Mouse (Mus musculus) heart, embryonic 12.5 days (tissue): ENCODE measurements at regions not wholly inside any gene's neighbourhood (a gene's known extent, or its start where the extent isn't known, plus 50 kb on each side); places are given as distances from the start of the nearest gene placed in this dataset.

ENCODE experiments used
- ATAC-seq: fragments of 200-750 bp; cut with Nextera tagmentation; 2 replicates; pipeline ENCODE4 v1.8.0; 2017; ENCODE audit warnings: moderate TSS enrichment, moderate library complexity; ENCODE audit not compliant: insufficient number of reproducible peaks, low FRiP score
- H3K27ac ChIP-seq: fragments of 300-500 bp; sonication (generic); 2 replicates; pipeline ENCODE4 v1.5.1; 2016; ENCODE audit warnings: mild to moderate bottlenecking, moderate library complexity; ENCODE audit not compliant: poor library complexity, severe bottlenecking
- H3K27me3 ChIP-seq: fragments of 300-500 bp; sonication (generic); replicated peaks from 2 replicates; pipeline ENCODE4 v1.6.1; 2016; ENCODE audit warnings: mild to moderate bottlenecking, moderate library complexity
- H3K36me3 ChIP-seq: fragments of 300-500 bp; sonication (generic); 2 replicates; pipeline ENCODE4 v1.6.1; 2016; ENCODE audit warnings: mild to moderate bottlenecking, moderate library complexity
- H3K4me1 ChIP-seq: fragments of 300-500 bp; sonication (generic); replicated peaks from 2 replicates; pipeline ENCODE4 v1.6.1; 2016; ENCODE audit warnings: mild to moderate bottlenecking
- H3K4me2 ChIP-seq: fragments of 300-500 bp; sonication (generic); 2 replicates; pipeline ENCODE4 v1.6.1; 2016; ENCODE audit warnings: mild to moderate bottlenecking, moderate library complexity
- H3K4me3 ChIP-seq: fragments of 300-500 bp; sonication (generic); 2 replicates; pipeline ENCODE4 v1.5.1; 2016; ENCODE audit warnings: mild to moderate bottlenecking
- H3K9ac ChIP-seq: fragments of 300-500 bp; sonication (generic); 2 replicates; pipeline ENCODE4 v1.6.1; 2016; ENCODE audit warnings: mild to moderate bottlenecking, moderate library complexity
- H3K9me3 ChIP-seq: fragments of 300-500 bp; sonication (generic); replicated peaks from 2 replicates; pipeline ENCODE4 v1.6.1; 2016; ENCODE audit warnings: mild to moderate bottlenecking, moderate library complexity
- WGBS: fragments of 180-500 bp; shearing (Covaris S2); methylation state at CpG from one replicate; pipeline ENCODE4 v1.1.7; 2016; 5-methylcytosine and 5-hydroxymethylcytosine counted together

DNA sequence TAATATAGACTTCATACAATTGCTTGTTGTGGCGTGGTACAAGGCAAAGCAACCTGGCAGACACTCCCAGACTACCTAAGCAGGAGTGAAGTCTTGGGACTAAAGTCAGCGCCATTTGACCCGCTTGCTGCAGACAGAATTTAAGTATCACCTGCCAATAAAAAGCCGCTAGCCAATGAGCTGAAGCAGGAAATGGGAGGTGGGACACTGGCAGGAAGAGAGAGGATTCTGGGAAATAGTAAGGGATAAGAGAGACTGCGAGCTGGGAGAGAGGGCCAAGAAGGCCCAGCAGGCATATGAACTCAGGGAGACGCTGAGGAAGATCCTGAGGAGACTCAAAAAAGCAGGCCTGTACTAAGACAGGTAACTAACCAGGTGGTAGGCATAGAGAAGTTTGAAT is 102.0 kb upstream of the Slc22a12 start:
- Histone ChIP-seq H3K4me3 (no peak overlapping the region), H3K36me3 (no peaks in the 10 kb centered on the region), H3K4me1 (no peaks in the 10 kb centered on the region), H3K4me2 (no peak overlapping the region), H3K9ac (no peak overlapping the region), H3K27ac (no peak overlapping the region), H3K9me3 (0 out of 2 replicates have a peak, but pooled peaks cover 6% of the 10 kb centered on the region), H3K27me3 (no peaks in the 10 kb centered on the region)
- WGBS, result 72% methylated on average over 6 of the region's 6 CpGs
- ATAC-seq, result no peak

- Histone ChIP-seq H3K9ac (no peak overlapping the region), H3K4me3 (no peak overlapping the region), H3K4me2 (no peak overlapping the region), H3K4me1 (no peaks in the 10 kb centered on the region), H3K27me3 (no peaks in the 10 kb centered on the region), H3K27ac (no peak overlapping the region), H3K36me3 (no peaks in the 10 kb centered on the region), H3K9me3 (no peaks in the 10 kb centered on the region)
- WGBS, result 76% methylated on average over 7 of the region's 7 CpGs
- ATAC-seq, result no peak
Observed at GRCm38 (mm10) chr19:6639681-6640080, 96.8 kb upstream of the Slc22a12 start.

GRCm38 (mm10) chr19:6633400-6633799 is 90.6 kb upstream of the Slc22a12 start:
- 56% methylated on average over 10 of the region's 10 CpGs for WGBS
- 0 out of 2 replicates have a peak, but pooled peaks cover 5% of the 10 kb centered on the region for H3K27me3 ChIP-seq

GRCm38 (mm10) chr19:6631817-6632216 is 89.0 kb upstream of the Slc22a12 start:
- Histone ChIP-seq H3K27ac (no peak overlapping the region), H3K4me2 (no peak overlapping the region), H3K36me3 (no peaks in the 10 kb centered on the region), H3K4me1 (no peaks in the 10 kb centered on the region), H3K9me3 (no peaks in the 10 kb centered on the region), H3K4me3 (no peak overlapping the region), H3K9ac (no peak overlapping the region), H3K27me3 (peaks cover 16% of the 10 kb centered on the region)
- WGBS, result 76% methylated on average over 5 of the region's 5 CpGs
- no peak for ATAC-seq

More at GRCm38 (mm10) chr19:6633400-6633799, 90.6 kb upstream of the Slc22a12 start:
- Histone ChIP-seq H3K36me3 (no peaks in the 10 kb centered on the region), H3K4me2 (no peak overlapping the region), H3K9me3 (no peaks in the 10 kb centered on the region), H3K4me1 (no peaks in the 10 kb centered on the region), H3K27ac (no peak overlapping the region), H3K9ac (no peak overlapping the region), H3K4me3 (no peak overlapping the region)
- no peak for ATAC-seq

DNA sequence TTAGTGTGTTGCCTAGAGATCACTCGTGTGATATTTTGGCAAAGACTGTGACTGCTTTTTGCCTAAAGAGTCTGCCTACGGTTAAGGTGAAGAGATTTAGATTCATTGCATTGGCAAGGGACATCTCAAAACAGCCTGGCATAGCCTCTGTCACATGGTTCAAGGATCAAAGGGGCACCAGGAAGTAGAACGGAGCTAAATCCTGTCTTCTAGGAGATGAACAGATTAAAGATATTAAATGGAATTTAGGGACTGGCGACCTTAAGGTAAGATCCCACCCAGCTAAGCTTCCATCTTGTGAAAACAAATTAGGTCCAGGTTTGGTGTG is 87.7 kb upstream of the Slc22a12 start:
- ATAC-seq, result no peak
- no peaks in the 10 kb centered on the region for H3K36me3 ChIP-seq
- no peak overlapping the region for H3K27ac ChIP-seq
- WGBS, result 79% methylated on average over 4 of the region's 4 CpGs
- H3K4me2 ChIP-seq, result no peak overlapping the region
- no peaks in the 10 kb centered on the region for H3K4me1 ChIP-seq
- no peaks in the 10 kb centered on the region for H3K9me3 ChIP-seq
- peaks cover 17% of the 10 kb centered on the region for H3K27me3 ChIP-seq
- H3K4me3 ChIP-seq, result no peak overlapping the region
- H3K9ac ChIP-seq, result no peak overlapping the region

- WGBS, result 78% methylated on average over 9 of the region's 9 CpGs
- ATAC-seq, result no peak
- H3K4me2 ChIP-seq, result no peak overlapping the region
- H3K4me1 ChIP-seq, result no peaks in the 10 kb centered on the region
- H3K27ac ChIP-seq, result no peak overlapping the region
- H3K36me3 ChIP-seq, result no peaks in the 10 kb centered on the region
- H3K4me3 ChIP-seq, result no peak overlapping the region
- H3K27me3 ChIP-seq, result peaks cover 22% of the 10 kb centered on the region
- H3K9me3 ChIP-seq, result no peaks in the 10 kb centered on the region
- H3K9ac ChIP-seq, result no peak overlapping the region
Observed at GRCm38 (mm10) chr19:6629911-6630612, 87.2 kb upstream of the Slc22a12 start.

GRCm38 (mm10) chr19:6625574-6625973 is 82.7 kb upstream of the Slc22a12 start:
- Histone ChIP-seq H3K36me3 (no peaks in the 10 kb centered on the region), H3K4me1 (no peaks in the 10 kb centered on the region), H3K9ac (no peak overlapping the region), H3K4me3 (no peak overlapping the region), H3K27ac (no peak overlapping the region), H3K27me3 (peaks cover 17% of the 10 kb centered on the region), H3K9me3 (no peaks in the 10 kb centered on the region; the same call in 1 of the 2 replicates), H3K4me2 (no peak overlapping the region)
- ATAC-seq, result no peak
- 62% methylated on average over 3 of the region's 3 CpGs for WGBS

GRCm38 (mm10) chr19:6621023-6621422 is 78.2 kb upstream of the Slc22a12 start:
- ATAC-seq, result no peak
- Histone ChIP-seq H3K4me1 (no peaks in the 10 kb centered on the region), H3K9ac (no peak overlapping the region), H3K4me3 (no peak overlapping the region), H3K9me3 (no peaks in the 10 kb centered on the region; the same call in 1 of the 2 replicates), H3K27ac (no peak overlapping the region), H3K27me3 (0 out of 2 replicates have a peak, but pooled peaks cover 7% of the 10 kb centered on the region), H3K4me2 (no peak overlapping the region), H3K36me3 (no peaks in the 10 kb centered on the region)
- 77% methylated on average over 6 of the region's 6 CpGs for WGBS

GRCm38 (mm10) chr19:6619546-6619945 is 76.7 kb upstream of the Slc22a12 start:
- Histone ChIP-seq H3K9ac (no peak overlapping the region), H3K9me3 (no peaks in the 10 kb centered on the region; the same call in 1 of the 2 replicates), H3K4me1 (no peaks in the 10 kb centered on the region), H3K36me3 (no peaks in the 10 kb centered on the region), H3K27me3 (no peaks in the 10 kb centered on the region), H3K4me2 (no peak overlapping the region), H3K4me3 (no peak overlapping the region), H3K27ac (no peak overlapping the region)
- WGBS, result 78% methylated on average over 6 of the region's 6 CpGs
- ATAC-seq, result no peak

GRCm38 (mm10) chr19:6616659-6617058 is 73.8 kb upstream of the Slc22a12 start:
- Histone ChIP-seq H3K9me3 (no peaks in the 10 kb centered on the region; the same call in 1 of the 2 replicates), H3K4me2 (no peak overlapping the region), H3K27ac (no peak overlapping the region), H3K4me3 (no peak overlapping the region), H3K36me3 (no peaks in the 10 kb centered on the region), H3K4me1 (no peaks in the 10 kb centered on the region), H3K9ac (no peak overlapping the region), H3K27me3 (no peaks in the 10 kb centered on the region)
- no peak for ATAC-seq
- WGBS, result 75% methylated on average over 5 of the region's 5 CpGs

- Histone ChIP-seq H3K36me3 (no peaks in the 10 kb centered on the region), H3K27me3 (no peaks in the 10 kb centered on the region), H3K9ac (no peak overlapping the region), H3K9me3 (no peaks in the 10 kb centered on the region; the same call in 1 of the 2 replicates), H3K4me3 (no peak overlapping the region), H3K27ac (no peak overlapping the region), H3K4me1 (no peaks in the 10 kb centered on the region), H3K4me2 (no peak overlapping the region)
- ATAC-seq, result no peak
- WGBS, result 71% methylated on average over 7 of the region's 7 CpGs
Observed at GRCm38 (mm10) chr19:6612441-6612840, 69.6 kb upstream of the Slc22a12 start.

DNA sequence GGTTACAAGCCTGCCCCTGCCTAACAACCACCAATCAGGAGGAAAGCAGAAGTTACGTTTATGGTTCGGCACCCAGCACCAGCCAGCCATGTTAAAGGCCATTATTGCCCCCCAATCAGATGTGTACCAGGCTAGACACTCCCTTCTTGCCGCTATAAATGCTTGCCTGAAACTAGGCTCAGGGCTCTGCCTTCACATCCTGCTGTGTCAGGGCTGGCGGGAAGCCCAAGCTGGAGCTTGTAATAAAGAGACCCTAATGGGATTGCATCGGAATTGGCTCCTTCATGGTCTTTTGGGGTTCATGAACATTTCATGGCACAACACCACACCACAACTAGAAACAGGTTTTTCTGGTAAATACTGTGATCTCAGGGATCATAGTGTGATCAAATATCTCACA is 69.1 kb upstream of the Slc22a12 start:
- Histone ChIP-seq H3K9ac (no peak overlapping the region), H3K4me2 (no peak overlapping the region), H3K4me3 (no peak overlapping the region), H3K36me3 (no peaks in the 10 kb centered on the region), H3K27me3 (no peaks in the 10 kb centered on the region), H3K4me1 (no peaks in the 10 kb centered on the region), H3K9me3 (no peaks in the 10 kb centered on the region; the same call in 1 of the 2 replicates), H3K27ac (no peak overlapping the region)
- 80% methylated on average over 5 of the region's 5 CpGs for WGBS
- ATAC-seq, result no peak
